Mouse (Mus musculus): Measurements from ENCODE around the gene Otulin. TPM values are rescaled to one million over a fixed set of nuclear protein-coding genes. Genes with fewer than 3 reads are reported as not detected.

Gene Otulin
- total and polyA plus RNA-seq, 3 experiments, result 40.0 to 84.8 (median 80.2) TPM

- no peak overlapping the region for H3K4me3 ChIP-seq (replicated peaks in 1 of 3; ENCODE audit: low read depth in 2 of 3, low read length in 2 of 3, poor library complexity in 1 of 3)
- H3K27ac ChIP-seq (ENCODE audit: insufficient read depth, low read depth), result no peak overlapping the region
- in situ Hi-C loops (cut with MboI; ENCODE audit: low pct_ligation_motif_present, low pct_unique_long_range_greater_than_20kb, low sequenced_read_pairs) (no loop called here), dilution Hi-C loops (cut with MboI; ENCODE audit: extremely low pct_ligation_motif_present, extremely low pct_unique_long_range_greater_than_20kb, low sequenced_read_pairs) (no loop called here)
- H3K79me2 ChIP-seq (replicated peaks; ENCODE audit: control insufficient read depth, extremely low read depth, insufficient read depth, poor library complexity, severe bottlenecking), result no peaks in the 10 kb centered on the region
- no peak for TF ChIP-seq NELFE (IDR thresholded peaks at IDR 0.05; ENCODE audit: low read depth, low read length)
- 0 out of 2 replicates have a peak, but pooled peaks have one; percentile 26 for TF ChIP-seq ETS1 (conservative IDR thresholded peaks at IDR 0.05; ENCODE audit: low read depth, low read length)
- no peaks in the 10 kb centered on the region for H3K36me3 ChIP-seq (replicated peaks in 1 of 2; ENCODE audit: control insufficient read depth in 1 of 2, insufficient read depth in 1 of 2, low read length in 1 of 2)
- H3K9me3 ChIP-seq (replicated peaks; ENCODE audit: low read length), result no peaks in the 10 kb centered on the region
- no peaks in the 10 kb centered on the region for H3K27me3 ChIP-seq (replicated peaks)
- H3K9ac ChIP-seq (ENCODE audit: insufficient read depth, low read depth), result no peak overlapping the region
- no peak overlapping the region for H3K4me2 ChIP-seq (ENCODE audit: insufficient read depth, low read depth, poor library complexity, severe bottlenecking)
- H3K4me1 ChIP-seq (ENCODE audit: control insufficient read depth in 1 of 2, insufficient read depth in 2 of 2), result peaks cover 4 to 41% of the 10 kb centered on the region in 2 experiments
- no peak for DNase-seq (ENCODE audit: extremely low read depth)
Measured at GRCm38 (mm10) chr15:27537519-27538223, 92.8 kb downstream of the Otulin start.

- Histone ChIP-seq H3K27me3 (replicated peaks) (no peaks in the 10 kb centered on the region), H3K36me3 (replicated peaks in 1 of 2; ENCODE audit: control insufficient read depth in 1 of 2, insufficient read depth in 1 of 2, low read length in 1 of 2) (no peaks in the 10 kb centered on the region), H3K4me3 (replicated peaks in 1 of 3; ENCODE audit: low read depth in 2 of 3, low read length in 2 of 3, poor library complexity in 1 of 3) (no peak overlapping the region), H3K79me2 (replicated peaks; ENCODE audit: control insufficient read depth, extremely low read depth, insufficient read depth, poor library complexity, severe bottlenecking) (no peaks in the 10 kb centered on the region), H3K4me2 (ENCODE audit: insufficient read depth, low read depth, poor library complexity, severe bottlenecking) (no peak overlapping the region), H3K9ac (ENCODE audit: insufficient read depth, low read depth) (no peak overlapping the region), H3K27ac (ENCODE audit: insufficient read depth, low read depth) (no peak overlapping the region), H3K4me1 (ENCODE audit: control insufficient read depth in 1 of 2, insufficient read depth in 2 of 2) (peaks cover 4 to 46% of the 10 kb centered on the region in 2 experiments), H3K9me3 (replicated peaks; ENCODE audit: low read length) (no peaks in the 10 kb centered on the region)
- in situ Hi-C loops (cut with MboI; ENCODE audit: low pct_ligation_motif_present, low pct_unique_long_range_greater_than_20kb, low sequenced_read_pairs), result no loop called here
- TF ChIP-seq ZMIZ1 (IDR thresholded peaks at IDR 0.05; ENCODE audit: low read depth, low read length) (no peak), ELF1 (IDR thresholded peaks at IDR 0.05; ENCODE audit: low read depth, low read length) (no peak), CHD2 (IDR thresholded peaks at IDR 0.05; ENCODE audit: low read length) (no peak), ZC3H11A (IDR thresholded peaks at IDR 0.05; ENCODE audit: low read depth, low read length) (no peak), BHLHE40 (IDR thresholded peaks at IDR 0.05; ENCODE audit: low read depth, low read length) (no peak), JUND (conservative IDR thresholded peaks at IDR 0.05; ENCODE audit: low read depth, low read length) (no peak)
- no peak for DNase-seq (ENCODE audit: extremely low read depth)
- dilution Hi-C loops (cut with MboI; ENCODE audit: extremely low pct_ligation_motif_present, extremely low pct_unique_long_range_greater_than_20kb, low sequenced_read_pairs), result no loop called here
Measured at GRCm38 (mm10) chr15:27536771-27537170, 93.7 kb downstream of the Otulin start.

- H3K27me3 ChIP-seq (replicated peaks), result no peaks in the 10 kb centered on the region
- H3K79me2 ChIP-seq (replicated peaks; ENCODE audit: control insufficient read depth, extremely low read depth, insufficient read depth, poor library complexity, severe bottlenecking), result no peaks in the 10 kb centered on the region
Measured at GRCm38 (mm10) chr15:27536186-27536585, 94.3 kb downstream of the Otulin start.

More at GRCm38 (mm10) chr15:27536186-27536585, 94.3 kb downstream of the Otulin start:
- TF ChIP-seq TBP (conservative IDR thresholded peaks at IDR 0.05; ENCODE audit: low read depth, low read length) (no peak), NRF1 (IDR thresholded peaks at IDR 0.05; ENCODE audit: low read depth, low read length) (no peak), SIN3A (IDR thresholded peaks at IDR 0.05; ENCODE audit: low read length) (no peak), RAD21 (IDR thresholded peaks at IDR 0.05; ENCODE audit: low read depth, low read length) (no peak), MEF2A (IDR thresholded peaks at IDR 0.05; ENCODE audit: borderline replicate concordance, low read depth, low read length) (no peak)
- in situ Hi-C loops (cut with MboI; ENCODE audit: low pct_ligation_motif_present, low pct_unique_long_range_greater_than_20kb, low sequenced_read_pairs), result no loop called here
- Histone ChIP-seq H3K9ac (ENCODE audit: insufficient read depth, low read depth) (no peak overlapping the region), H3K27ac (ENCODE audit: insufficient read depth, low read depth) (no peak overlapping the region), H3K4me3 (replicated peaks in 1 of 3; ENCODE audit: low read depth in 2 of 3, low read length in 2 of 3, poor library complexity in 1 of 3) (no peak overlapping the region), H3K36me3 (replicated peaks in 1 of 2; ENCODE audit: control insufficient read depth in 1 of 2, insufficient read depth in 1 of 2, low read length in 1 of 2) (no peaks in the 10 kb centered on the region), H3K4me2 (ENCODE audit: insufficient read depth, low read depth, poor library complexity, severe bottlenecking) (no peak overlapping the region), H3K4me1 (ENCODE audit: control insufficient read depth in 1 of 2, insufficient read depth in 2 of 2) (peaks cover 4 to 46% of the 10 kb centered on the region in 2 experiments), H3K9me3 (replicated peaks; ENCODE audit: low read length) (no peaks in the 10 kb centered on the region)
- dilution Hi-C loops (cut with MboI; ENCODE audit: extremely low pct_ligation_motif_present, extremely low pct_unique_long_range_greater_than_20kb, low sequenced_read_pairs), result no loop called here
- no peak for DNase-seq (ENCODE audit: extremely low read depth)
